Mouse (Mus musculus) neural tube, embryonic 11.5 days (tissue): Measurements from ENCODE around the gene L3mbtl1. TPM values are rescaled to one million over a fixed set of nuclear protein-coding genes. Genes with fewer than 3 reads are reported as not detected.
A peak's percentile ranks its signal among the peaks of the same experiment; 100 is the strongest.

Experiments used
- ATAC-seq: fragments of 200-750 bp; cut with Nextera tagmentation; 2 replicates; pipeline ENCODE4 v1.8.0; 2017; ENCODE audit warnings: moderate number of reproducible peaks, mild to moderate bottlenecking, moderate TSS enrichment, moderate library complexity; ENCODE audit not compliant: insufficient read depth, low FRiP score, low TSS enrichment
- DNase-seq: peaks from one replicate; pipeline ENCODE4 v3.0.0-alpha.2; 2015; ENCODE audit warnings: low spot score
- H3K27ac ChIP-seq: fragments of 300-500 bp; sonication (generic); 2 replicates; pipeline ENCODE4 v1.5.1; 2014; ENCODE audit warnings: low read depth, mild to moderate bottlenecking, low read length
- H3K27me3 ChIP-seq: fragments of 300-500 bp; sonication (generic); 2 replicates; pipeline ENCODE4 v1.6.1; 2014; ENCODE audit warnings: mild to moderate bottlenecking, low read length, mixed read lengths; ENCODE audit not compliant: control insufficient read depth, insufficient read depth
- H3K36me3 ChIP-seq: fragments of 300-500 bp; sonication (generic); 2 replicates; pipeline ENCODE4 v1.6.1; 2014; ENCODE audit warnings: mild to moderate bottlenecking, low read length, moderate library complexity, mixed read lengths; ENCODE audit not compliant: control insufficient read depth, insufficient read depth
- H3K4me1 ChIP-seq: fragments of 300-500 bp; sonication (generic); 2 replicates; pipeline ENCODE4 v1.6.1; 2014; ENCODE audit warnings: low read length, mixed read lengths; ENCODE audit not compliant: control insufficient read depth, insufficient read depth
- H3K4me2 ChIP-seq: fragments of 300-500 bp; sonication (generic); 2 replicates; pipeline ENCODE4 v1.6.1; 2014; ENCODE audit warnings: low read depth, mild to moderate bottlenecking, moderate library complexity
- H3K4me3 ChIP-seq: fragments of 300-500 bp; sonication (generic); 2 replicates; pipeline ENCODE4 v1.5.1; 2014; ENCODE audit warnings: low read depth, low read length
- H3K9ac ChIP-seq: fragments of 300-500 bp; sonication (generic); 2 replicates; pipeline ENCODE4 v1.6.1; 2014; ENCODE audit warnings: mild to moderate bottlenecking, low read length
- H3K9me3 ChIP-seq: fragments of 300-500 bp; sonication (generic); 2 replicates; pipeline ENCODE4 v1.6.1; 2016; ENCODE audit warnings: low read length; ENCODE audit not compliant: control insufficient read depth
- WGBS: fragments of 180-500 bp; shearing (Covaris S2); extraction: QIAGEN DNeasy Blood & Tissue Kit; methylation state at CpG from one replicate; pipeline ENCODE4 v1.1.7; 2014; 5-methylcytosine and 5-hydroxymethylcytosine counted together
- polyA plus RNA-seq: library from polyadenylated mRNA; unstranded; fragments of >200 nt; fragmentation: Nextera tagmentation; extraction: Ambion mirVana; gene quantifications from 2 replicates; pipeline ENCODE4 v1.2.1, GENCODE M21; 2014

The L3mbtl1 gene
- polyA plus RNA-seq, 1 experiment from 2014 or later: 0.05 TPM

DNA sequence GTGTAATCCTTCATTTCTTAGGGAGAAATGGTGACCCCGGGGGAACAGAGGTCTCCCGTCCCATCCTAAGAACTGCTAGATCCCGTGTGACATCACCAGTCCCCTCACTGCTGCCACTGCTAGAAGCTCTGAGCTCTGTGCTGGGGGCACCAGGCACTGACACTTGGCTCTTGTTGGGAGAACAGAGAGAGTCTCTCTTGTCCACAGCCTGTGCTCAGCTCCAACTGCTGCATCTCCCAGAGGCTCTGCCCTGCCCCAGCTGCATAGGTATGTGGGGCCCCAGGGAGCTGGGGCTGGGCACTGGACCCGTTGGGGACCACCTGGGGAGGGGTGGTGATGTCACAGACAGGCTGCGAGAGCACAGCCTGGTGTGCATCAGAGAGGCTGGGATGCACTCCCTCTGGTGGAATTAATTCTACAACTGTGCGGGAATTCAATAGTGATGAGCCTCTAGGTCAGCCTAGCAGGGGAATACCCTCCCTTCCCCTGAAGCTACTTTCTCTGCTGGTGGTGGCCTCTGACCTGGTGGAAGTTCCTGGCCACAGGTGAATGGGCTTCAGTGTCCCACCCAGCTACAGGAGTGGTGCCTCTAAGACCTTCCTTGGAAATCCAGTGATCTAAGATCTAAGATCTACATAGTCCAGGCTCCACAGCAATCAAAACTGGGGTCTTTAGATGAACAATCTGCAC is 48.3 kb downstream of the L3mbtl1 start:
- Histone ChIP-seq H3K27ac (no peak overlapping the region), H3K4me2 (no peak overlapping the region), H3K36me3 (no peaks in the 10 kb centered on the region), H3K9ac (peak overlapping the region; percentile 10; the same call in 1 of the 2 replicates), H3K4me1 (no peaks in the 10 kb centered on the region), H3K4me3 (no peak overlapping the region), H3K27me3 (no peaks in the 10 kb centered on the region), H3K9me3 (no peaks in the 10 kb centered on the region)
- ATAC-seq (no peak), DNase-seq (no peak)
- 42% methylated on average over 6 of the region's 6 CpGs for WGBS

DNA sequence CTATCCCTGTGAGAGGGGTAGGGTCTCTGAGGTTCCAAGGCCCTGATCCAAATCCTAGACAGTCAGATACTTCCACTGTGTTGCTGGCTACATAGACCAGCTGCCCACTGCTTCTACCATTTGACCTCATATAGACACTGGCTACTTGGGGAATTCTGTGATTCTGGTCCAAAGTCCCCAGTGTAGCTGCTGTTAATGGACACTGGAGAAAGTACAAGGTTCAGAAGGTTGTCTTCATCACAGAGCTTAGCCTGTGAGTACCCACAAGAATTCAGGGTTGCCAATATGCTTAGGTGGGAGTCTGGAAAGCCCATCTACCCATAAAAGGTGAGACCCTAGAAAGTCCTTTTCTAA is 48.8 kb downstream of the L3mbtl1 start:
- H3K36me3 ChIP-seq: no peaks in the 10 kb centered on the region
- no peak overlapping the region for H3K4me2 ChIP-seq
- H3K9ac ChIP-seq: no peak overlapping the region
- ATAC-seq: no peak
- no peaks in the 10 kb centered on the region for H3K9me3 ChIP-seq
- no peaks in the 10 kb centered on the region for H3K27me3 ChIP-seq
- DNase-seq: no peak
- H3K4me3 ChIP-seq: no peak overlapping the region
- H3K27ac ChIP-seq: no peak overlapping the region
- H3K4me1 ChIP-seq: no peaks in the 10 kb centered on the region

DNA sequence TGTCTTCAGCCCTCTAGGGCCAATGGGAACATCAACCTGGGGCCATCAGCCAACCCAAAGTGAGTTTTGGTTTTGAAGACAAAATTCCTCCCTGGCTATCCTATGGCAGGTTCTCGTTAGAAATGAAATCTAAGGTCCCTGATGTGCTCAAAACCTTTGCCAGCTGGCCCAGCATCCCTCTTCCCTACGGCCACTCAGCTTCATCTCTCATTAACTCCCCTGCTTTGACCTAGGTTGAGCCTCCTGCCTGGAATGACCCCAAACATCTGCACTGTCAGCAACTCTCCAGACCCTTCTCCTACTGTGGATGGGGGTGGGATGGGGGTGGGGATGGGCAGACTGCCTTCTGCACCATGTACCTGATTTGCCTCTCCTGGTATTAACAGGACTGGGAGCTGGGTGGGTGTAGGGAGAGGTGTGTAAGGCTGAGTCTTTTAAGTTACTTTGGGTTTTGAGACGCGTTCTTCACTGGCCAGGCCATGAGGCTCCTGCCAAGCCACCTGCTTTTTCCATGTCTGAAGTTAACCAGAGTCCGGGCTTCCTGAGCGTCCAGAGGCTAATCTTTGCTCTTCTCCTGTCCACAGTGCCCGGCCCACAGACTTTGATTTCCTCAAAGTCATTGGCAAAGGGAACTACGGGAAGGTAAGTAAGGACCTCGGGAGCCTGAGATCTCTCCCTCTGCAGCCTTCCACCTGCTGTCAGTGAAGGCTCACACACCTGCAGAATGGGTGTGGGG is 50.8 kb downstream of the L3mbtl1 start:
- Histone ChIP-seq H3K27me3 (no peaks in the 10 kb centered on the region), H3K27ac (no peak overlapping the region), H3K4me2 (no peak overlapping the region), H3K4me3 (no peak overlapping the region), H3K9me3 (no peaks in the 10 kb centered on the region), H3K9ac (no peak overlapping the region), H3K4me1 (no peaks in the 10 kb centered on the region), H3K36me3 (no peaks in the 10 kb centered on the region)
- WGBS: 78% methylated on average over 9 of the region's 9 CpGs
- DNase-seq: no peak
- no peak for ATAC-seq

DNA sequence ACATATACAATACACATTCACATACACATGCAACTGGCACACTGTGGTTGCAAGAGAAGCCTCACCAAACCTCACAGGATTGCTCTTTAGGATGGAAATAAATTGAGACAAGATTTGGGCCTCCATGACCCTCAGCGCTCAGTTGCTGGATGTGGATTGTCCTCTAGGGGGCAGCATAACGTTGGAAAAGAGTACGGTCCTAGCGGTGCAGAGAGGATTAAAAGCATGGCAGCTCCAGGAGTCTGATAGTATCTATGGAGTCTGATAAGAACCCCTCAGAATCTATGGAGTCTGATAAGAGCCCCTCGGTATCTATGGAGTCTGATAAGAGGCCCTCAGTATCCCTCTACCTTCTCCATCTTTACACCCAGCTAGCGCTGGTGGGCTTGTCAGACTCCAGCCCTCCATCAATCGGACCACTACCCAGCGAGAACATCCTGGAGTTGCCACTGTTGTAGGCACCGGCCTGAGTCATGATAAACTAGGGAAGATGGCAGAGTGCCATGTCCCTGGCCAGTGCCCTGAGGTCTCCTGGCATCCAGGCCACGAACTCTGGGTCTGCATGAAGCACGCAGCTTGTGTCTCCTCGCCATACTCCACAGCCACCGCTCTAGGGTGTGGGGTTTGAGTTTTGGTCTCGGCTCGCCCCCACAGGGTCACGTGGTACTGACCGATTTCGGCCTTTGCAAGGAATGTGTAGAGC is 55.4 kb downstream of the L3mbtl1 start:
- Histone ChIP-seq H3K9ac (no peak overlapping the region), H3K4me2 (peak overlapping the region; percentile 32), H3K27me3 (no peaks in the 10 kb centered on the region), H3K27ac (no peak overlapping the region), H3K9me3 (no peaks in the 10 kb centered on the region), H3K4me3 (no peak overlapping the region), H3K36me3 (no peaks in the 10 kb centered on the region), H3K4me1 (no peaks in the 10 kb centered on the region)
- DNase-seq (peak; percentile 69), ATAC-seq (peak; percentile 72)
- whole genome bisulfite sequencing: 36% methylated on average over 18 of the region's 18 CpGs

DNA sequence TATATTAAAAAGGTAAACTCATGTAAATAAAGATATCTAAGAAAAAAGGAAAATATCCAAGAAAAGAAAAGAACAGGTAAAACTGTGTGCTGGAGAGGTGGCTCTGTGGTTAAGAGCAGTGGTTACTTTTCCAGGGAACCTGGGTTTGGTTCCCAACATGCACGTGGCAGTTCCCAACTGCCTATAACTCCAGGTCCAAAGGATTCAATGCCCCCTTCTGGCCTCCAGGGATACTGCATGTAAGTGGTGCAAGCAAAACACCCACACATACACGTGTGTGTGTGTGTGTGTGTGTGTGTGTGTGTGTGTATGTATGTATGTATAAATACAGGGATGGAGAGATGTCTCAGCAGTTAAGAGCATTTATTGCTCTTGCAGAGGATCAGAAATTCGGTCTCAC is 56.5 kb downstream of the L3mbtl1 start:
- no peaks in the 10 kb centered on the region for H3K27me3 ChIP-seq
- H3K36me3 ChIP-seq: no peaks in the 10 kb centered on the region
- ATAC-seq: no peak
- H3K9me3 ChIP-seq: no peaks in the 10 kb centered on the region
- no peak overlapping the region for H3K4me3 ChIP-seq
- DNase-seq: peak; percentile 44
- H3K4me1 ChIP-seq: no peaks in the 10 kb centered on the region
- 27% methylated on average over 3 of the region's 3 CpGs for WGBS
- H3K4me2 ChIP-seq: no peak overlapping the region
- H3K27ac ChIP-seq: no peak overlapping the region
- H3K9ac ChIP-seq: no peak overlapping the region

- H3K4me1 ChIP-seq: no peaks in the 10 kb centered on the region
- no peak overlapping the region for H3K27ac ChIP-seq
- no peak for DNase-seq
- 83% methylated on average over 1 of the region's 1 CpGs for WGBS
- no peak overlapping the region for H3K9ac ChIP-seq
- no peaks in the 10 kb centered on the region for H3K9me3 ChIP-seq
- ATAC-seq: no peak
- H3K4me2 ChIP-seq: no peak overlapping the region
- H3K27me3 ChIP-seq: no peaks in the 10 kb centered on the region
- H3K4me3 ChIP-seq: no peak overlapping the region
- no peaks in the 10 kb centered on the region for H3K36me3 ChIP-seq
Observed at GRCm38 (mm10) chr2:163001071-163001470, 57.8 kb downstream of the L3mbtl1 start.

DNA sequence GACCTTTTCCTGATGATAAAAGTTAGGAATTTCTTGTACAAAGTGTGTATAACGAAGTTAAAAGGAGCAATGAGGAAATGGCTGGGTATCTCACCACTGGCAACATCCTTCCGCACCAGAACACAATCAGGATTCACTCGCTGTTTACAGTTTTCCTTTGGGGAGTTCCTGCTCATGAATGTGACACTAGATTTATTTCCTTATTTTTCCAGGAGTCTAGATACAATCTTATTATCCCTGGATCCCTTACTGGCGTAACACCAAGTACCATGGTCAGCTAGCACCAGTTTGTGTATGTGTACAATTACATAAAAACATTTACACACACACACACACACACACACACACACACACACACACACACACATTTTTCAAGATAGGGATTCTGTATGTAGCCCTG is 64.0 kb downstream of the L3mbtl1 start:
- H3K4me1 ChIP-seq: no peaks in the 10 kb centered on the region
- no peak for DNase-seq
- 79% methylated on average over 4 of the region's 4 CpGs for WGBS
- H3K4me3 ChIP-seq: no peak overlapping the region
- no peaks in the 10 kb centered on the region for H3K27me3 ChIP-seq
- no peak overlapping the region for H3K4me2 ChIP-seq
- no peak for ATAC-seq
- H3K27ac ChIP-seq: no peak overlapping the region
- H3K9me3 ChIP-seq: no peaks in the 10 kb centered on the region
- H3K36me3 ChIP-seq: no peaks in the 10 kb centered on the region
- no peak overlapping the region for H3K9ac ChIP-seq

- Histone ChIP-seq H3K36me3 (no peaks in the 10 kb centered on the region), H3K27ac (no peak within 1 kb of the TSS), H3K4me3 (peak within 1 kb of the TSS; percentile 91), H3K4me2 (peak within 1 kb of the TSS; percentile 52), H3K9ac (peak within 1 kb of the TSS; percentile 78), H3K27me3 (no peaks in the 10 kb centered on the region), H3K9me3 (no peaks in the 10 kb centered on the region), H3K4me1 (peaks cover 2% of the 10 kb centered on the region)
- ATAC-seq: peak; percentile 95
- DNase-seq: peak; percentile 91
- under 1% methylated on average over 57 of the region's 57 CpGs for WGBS
Observed at GRCm38 (mm10) chr2:163016916-163017743, 73.9 kb downstream of the L3mbtl1 start, which contains the start of gene Ift52. Gene Ift52, plus strand, starts transcription at chr2:163017354.
